Comparison of ENCODE assay signal across 15 mouse cellular contexts in genomic region chr10:27916406-27916805, GRCm38 (mm10).
"Had no signal": no experiment of that assay in that cellular context is flagged by ENCODE, and none has a peak within 500 bp of the region (broad histone marks: within the 10 kb centered on the region; RNA-seq: fewer than 3 reads in every experiment).

No protein-coding gene starts in this region.

- H3K36me3 ChIP-seq: limb, embryonic 10.5 days; limb, embryonic 13.5 days; liver, embryonic 12.5 days; liver, embryonic 15.5 days had no signal

- H3K4me3 ChIP-seq: layer of hippocampus, adult 2 months; limb, embryonic 10.5 days; limb, embryonic 13.5 days; liver, embryonic 12.5 days; liver, embryonic 15.5 days had no signal

- DNase-seq: kidney, adult 2 months; kidney, postnatal 25 days; layer of hippocampus, adult 9-11 months; liver; lung, adult 18-20 months; midbrain, embryonic 14.5 days; thymus, adult 18-20 months; thymus, postnatal 36 days had no signal

- H3K9ac ChIP-seq: limb, embryonic 13.5 days; liver, embryonic 12.5 days; liver, embryonic 15.5 days had no signal

- ATAC-seq: liver, embryonic 12.5 days had no signal

- H3K27me3 ChIP-seq: limb, embryonic 13.5 days; liver, embryonic 12.5 days; liver, embryonic 15.5 days had no signal

- H3K4me2 ChIP-seq: limb, embryonic 13.5 days; liver, embryonic 12.5 days; liver, embryonic 15.5 days had no signal

- H3K9me3 ChIP-seq: limb, embryonic 10.5 days; limb, embryonic 13.5 days; liver, embryonic 12.5 days; liver, embryonic 15.5 days had no signal

- H3K27ac ChIP-seq: kidney, postnatal 0 days; layer of hippocampus, adult 2 months; limb, embryonic 10.5 days; limb, embryonic 13.5 days; liver, embryonic 12.5 days; liver, embryonic 15.5 days; macrophage had no signal

- H3K4me1 ChIP-seq: limb, embryonic 10.5 days; limb, embryonic 13.5 days; liver, embryonic 12.5 days; liver, embryonic 15.5 days had no signal
